Mouse (Mus musculus): Measurements from ENCODE around the gene Kxd1.

Kxd1 gene

DNA sequence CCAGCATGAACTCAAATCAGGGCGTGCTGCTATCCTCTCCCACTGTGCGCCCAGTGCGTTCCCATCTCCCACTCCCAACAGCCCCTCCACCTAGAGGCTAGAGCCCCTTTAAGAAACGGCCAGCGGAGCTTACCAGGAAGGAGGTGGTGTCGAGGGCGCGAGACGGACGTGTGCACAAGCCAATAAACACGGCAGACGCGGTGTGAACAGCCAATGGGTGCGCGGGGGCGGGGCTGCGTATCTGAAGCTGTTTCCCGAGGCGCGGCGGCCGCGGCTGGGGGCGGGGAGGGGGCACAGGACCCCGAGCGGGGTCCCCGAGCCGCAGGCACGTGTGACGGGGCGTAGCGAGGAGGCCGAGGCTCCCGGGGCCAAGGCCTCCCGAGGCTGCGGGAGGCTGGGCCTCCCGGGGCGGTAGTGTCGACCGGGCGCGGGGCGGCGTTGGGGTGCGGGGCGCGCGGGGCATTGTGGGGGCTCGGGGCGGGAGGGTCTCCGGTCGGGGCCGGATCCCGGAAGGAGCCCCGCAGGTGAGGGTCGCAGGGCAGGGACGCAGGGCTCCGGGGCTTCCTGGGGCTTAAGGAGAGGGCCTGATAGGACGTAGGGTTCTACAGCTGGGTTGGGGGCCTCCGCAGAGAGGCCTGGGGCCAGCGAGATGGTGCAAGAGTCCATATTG, at the start of gene Kxd1, which contains the start of gene Fkbp8:
Kxd1 (minus strand) TSS at position 445 of the 670 bp plus-strand sequence.
Fkbp8 (plus strand) TSS at position 213 of the 670 bp plus-strand sequence.
- H3K4me1 ChIP-seq (replicated peaks; ENCODE audit: low read depth, low read length): peaks cover 68% of the 10 kb centered on the region
- H3K4me3 ChIP-seq (replicated peaks; ENCODE audit: low read length): peak within 1 kb of the TSS; percentile 84

DNA sequence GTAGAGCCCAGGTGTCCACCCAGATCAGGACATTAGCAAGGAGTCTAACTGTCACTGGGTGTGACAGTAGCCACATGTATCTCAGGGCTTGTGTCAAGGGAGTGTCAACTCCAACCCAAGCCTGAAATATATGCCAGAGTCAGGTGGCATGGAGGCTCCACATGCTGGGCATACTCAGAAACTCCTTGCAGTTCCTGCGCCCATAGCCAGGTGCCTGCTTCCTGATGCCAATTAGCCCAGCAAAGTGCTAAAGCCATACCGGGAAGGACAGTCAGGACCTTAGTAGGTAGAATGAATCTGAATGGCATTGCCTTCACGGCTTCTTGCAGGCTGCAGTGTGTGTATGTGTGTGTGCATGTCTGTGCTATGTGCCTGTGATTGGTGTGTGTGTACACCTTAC, 49.5 kb upstream of the Kxd1 start:
- H3K4me1 ChIP-seq (replicated peaks; ENCODE audit: low read depth, low read length): peaks cover 18% of the 10 kb centered on the region
- peaks cover 83% of the 10 kb centered on the region for H3K36me3 ChIP-seq (ENCODE audit: insufficient read depth, low read length)
- H3K9me3 ChIP-seq (ENCODE audit: low read length): no peaks in the 10 kb centered on the region
- TF ChIP-seq CTCF (conservative IDR thresholded peaks at IDR 0.05; ENCODE audit: low read length): no peak
- no peak for TF ChIP-seq POU5F1 (IDR thresholded peaks at IDR 0.05; ENCODE audit: borderline replicate concordance, low read length)
- TF ChIP-seq NANOG (IDR thresholded peaks at IDR 0.05; ENCODE audit: borderline replicate concordance, low read length): no peak
- H3K27me3 ChIP-seq (ENCODE audit: insufficient read depth, low read length): no peaks in the 10 kb centered on the region
- no peak overlapping the region for H3K4me3 ChIP-seq (replicated peaks; ENCODE audit: low read length)

More for the DNA sequence above, at the start of gene Kxd1, which contains the start of gene Fkbp8:
- Histone ChIP-seq H3K27me3 (ENCODE audit: insufficient read depth, low read length) (no peaks in the 10 kb centered on the region), H3K9me3 (ENCODE audit: low read length) (no peaks in the 10 kb centered on the region), H3K36me3 (ENCODE audit: insufficient read depth, low read length) (peaks cover 37% of the 10 kb centered on the region)
- TF ChIP-seq CTCF (conservative IDR thresholded peaks at IDR 0.05; ENCODE audit: low read length): no peak
- TF ChIP-seq POU5F1 (IDR thresholded peaks at IDR 0.05; ENCODE audit: borderline replicate concordance, low read length): no peak
- TF ChIP-seq NANOG (IDR thresholded peaks at IDR 0.05; ENCODE audit: borderline replicate concordance, low read length): no peak

DNA sequence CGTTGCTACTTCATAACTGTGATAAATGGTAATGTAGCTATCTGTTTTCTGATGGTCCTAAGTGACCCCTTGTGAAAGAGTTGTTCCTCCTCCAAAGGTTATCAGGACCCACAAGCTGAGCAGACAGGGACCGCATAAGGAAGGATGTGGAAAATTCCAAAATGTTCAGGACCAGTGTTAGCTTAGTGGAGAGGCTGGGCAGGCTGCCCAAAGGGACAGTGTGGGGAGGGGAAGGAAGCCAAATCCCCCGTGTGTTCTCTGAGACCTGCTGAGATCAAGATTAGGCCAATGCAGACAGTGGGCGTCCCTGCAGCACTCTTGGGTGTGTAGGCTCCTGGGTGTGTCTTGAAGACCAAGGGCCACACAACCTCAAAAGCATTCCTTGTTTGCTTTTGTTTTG, 47.2 kb upstream of the Kxd1 start:
- Histone ChIP-seq H3K27me3 (ENCODE audit: insufficient read depth, low read length) (no peaks in the 10 kb centered on the region), H3K4me1 (replicated peaks; ENCODE audit: low read depth, low read length) (peaks cover 31% of the 10 kb centered on the region), H3K36me3 (ENCODE audit: insufficient read depth, low read length) (peaks cover 73% of the 10 kb centered on the region), H3K4me3 (replicated peaks; ENCODE audit: low read length) (no peak overlapping the region), H3K9me3 (ENCODE audit: low read length) (no peaks in the 10 kb centered on the region)
- TF ChIP-seq CTCF (conservative IDR thresholded peaks at IDR 0.05; ENCODE audit: low read length) (no peak), POU5F1 (IDR thresholded peaks at IDR 0.05; ENCODE audit: borderline replicate concordance, low read length) (no peak), NANOG (IDR thresholded peaks at IDR 0.05; ENCODE audit: borderline replicate concordance, low read length) (no peak)

DNA sequence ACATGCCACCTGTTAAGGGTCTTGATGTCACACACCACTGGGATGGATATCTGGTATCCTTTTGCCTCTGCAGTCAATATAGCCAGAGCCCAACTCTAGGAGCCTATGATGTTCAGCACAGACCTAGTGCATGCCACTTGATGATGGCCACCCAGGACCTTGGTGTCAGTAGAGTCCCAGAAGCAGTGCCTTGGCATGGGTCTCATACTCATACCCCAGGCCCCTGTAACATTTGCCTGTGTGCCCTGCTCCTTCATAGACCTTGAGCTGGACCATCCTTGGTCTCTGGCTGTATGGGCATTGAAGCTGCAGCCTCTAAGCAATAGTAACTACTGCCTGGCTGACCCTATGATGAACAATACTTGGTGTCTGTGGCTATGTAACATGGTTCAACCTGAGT, 46.5 kb upstream of the Kxd1 start:
- H3K4me1 ChIP-seq (replicated peaks; ENCODE audit: low read depth, low read length): peaks cover 37% of the 10 kb centered on the region
- H3K27me3 ChIP-seq (ENCODE audit: insufficient read depth, low read length): no peaks in the 10 kb centered on the region
- H3K9me3 ChIP-seq (ENCODE audit: low read length): no peaks in the 10 kb centered on the region
- peaks cover 77% of the 10 kb centered on the region for H3K36me3 ChIP-seq (ENCODE audit: insufficient read depth, low read length)
- no peak overlapping the region for H3K4me3 ChIP-seq (replicated peaks; ENCODE audit: low read length)
- no peak for TF ChIP-seq NANOG (IDR thresholded peaks at IDR 0.05; ENCODE audit: borderline replicate concordance, low read length)
- no peak for TF ChIP-seq POU5F1 (IDR thresholded peaks at IDR 0.05; ENCODE audit: borderline replicate concordance, low read length)
- no peak for TF ChIP-seq CTCF (conservative IDR thresholded peaks at IDR 0.05; ENCODE audit: low read length)

DNA sequence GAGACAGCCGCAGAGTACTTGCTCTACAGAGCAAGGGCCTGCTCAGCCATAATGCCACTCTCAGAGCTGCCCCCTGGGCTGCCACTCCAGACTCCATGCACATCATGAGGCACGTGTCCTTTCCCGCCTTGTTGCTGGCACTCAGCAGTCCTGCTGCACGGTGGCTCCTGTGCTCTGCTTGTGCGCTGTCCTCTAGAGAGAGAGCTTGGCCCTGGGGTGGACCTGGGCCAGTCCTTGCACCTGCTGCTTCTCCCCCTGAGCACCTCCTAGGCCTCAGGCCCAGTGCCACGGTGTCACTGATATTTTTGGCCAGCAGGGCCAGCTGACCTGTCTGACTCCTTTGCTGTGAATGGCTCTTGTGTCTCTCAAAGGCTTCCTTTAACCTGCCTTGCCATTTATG, 43.2 kb upstream of the Kxd1 start:
- peaks cover 54% of the 10 kb centered on the region for H3K36me3 ChIP-seq (ENCODE audit: insufficient read depth, low read length)
- TF ChIP-seq POU5F1 (IDR thresholded peaks at IDR 0.05; ENCODE audit: borderline replicate concordance, low read length) (no peak), NANOG (IDR thresholded peaks at IDR 0.05; ENCODE audit: borderline replicate concordance, low read length) (no peak), CTCF (conservative IDR thresholded peaks at IDR 0.05; ENCODE audit: low read length) (no peak)
- H3K4me1 ChIP-seq (replicated peaks; ENCODE audit: low read depth, low read length): peaks cover 43% of the 10 kb centered on the region
- H3K9me3 ChIP-seq (ENCODE audit: low read length): no peaks in the 10 kb centered on the region
- no peaks in the 10 kb centered on the region for H3K27me3 ChIP-seq (ENCODE audit: insufficient read depth, low read length)
- no peak overlapping the region for H3K4me3 ChIP-seq (replicated peaks; ENCODE audit: low read length)

DNA sequence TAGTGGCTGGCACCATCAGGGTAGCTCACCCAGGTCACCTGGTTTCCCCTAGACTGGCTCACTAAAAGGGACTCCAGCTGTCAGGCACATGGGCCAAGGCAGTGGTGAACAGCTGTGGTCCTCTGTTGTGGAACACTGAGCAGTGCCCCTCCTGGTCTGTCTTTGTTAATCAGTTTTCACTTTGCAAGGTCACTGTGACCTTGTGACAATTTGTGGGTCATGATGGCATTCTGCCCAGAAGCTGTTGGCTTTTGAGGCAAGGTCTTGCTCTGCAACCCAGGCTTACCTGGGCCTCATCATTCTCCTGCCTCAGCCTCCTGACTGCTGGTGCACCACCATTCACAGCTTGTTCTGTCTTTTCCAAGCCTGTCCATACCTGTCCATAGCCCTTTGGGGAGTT, 42.6 kb upstream of the Kxd1 start:
- peaks cover 54% of the 10 kb centered on the region for H3K36me3 ChIP-seq (ENCODE audit: insufficient read depth, low read length)
- no peak overlapping the region for H3K4me3 ChIP-seq (replicated peaks; ENCODE audit: low read length)
- no peaks in the 10 kb centered on the region for H3K27me3 ChIP-seq (ENCODE audit: insufficient read depth, low read length)
- peaks cover 47% of the 10 kb centered on the region for H3K4me1 ChIP-seq (replicated peaks; ENCODE audit: low read depth, low read length)
- no peaks in the 10 kb centered on the region for H3K9me3 ChIP-seq (ENCODE audit: low read length)
- TF ChIP-seq NANOG (IDR thresholded peaks at IDR 0.05; ENCODE audit: borderline replicate concordance, low read length) (no peak), POU5F1 (IDR thresholded peaks at IDR 0.05; ENCODE audit: borderline replicate concordance, low read length) (no peak), CTCF (conservative IDR thresholded peaks at IDR 0.05; ENCODE audit: low read length) (no peak)

DNA sequence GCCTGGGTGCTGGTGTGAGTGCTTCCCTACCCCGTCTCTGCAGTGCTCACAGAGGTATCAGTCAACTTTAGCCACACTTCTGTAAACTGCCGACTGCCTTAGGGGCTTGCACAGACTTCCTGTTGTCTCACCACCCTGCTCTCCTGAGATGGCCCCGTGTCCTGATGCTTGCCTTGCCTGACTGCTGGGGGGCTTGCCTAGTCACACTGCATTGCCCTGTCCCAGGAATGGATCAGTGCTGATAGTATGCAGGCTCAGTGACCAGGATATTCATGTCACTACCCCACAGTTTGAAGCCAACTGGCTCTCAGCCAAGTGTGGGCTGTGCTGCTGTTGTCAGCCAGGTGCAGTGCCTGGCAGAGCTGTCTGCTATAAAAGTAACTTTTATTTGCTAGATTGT, 37.8 kb upstream of the Kxd1 start:
- Histone ChIP-seq H3K4me3 (replicated peaks; ENCODE audit: low read length) (no peak overlapping the region), H3K4me1 (replicated peaks; ENCODE audit: low read depth, low read length) (peaks cover 79% of the 10 kb centered on the region), H3K9me3 (ENCODE audit: low read length) (no peaks in the 10 kb centered on the region), H3K36me3 (ENCODE audit: insufficient read depth, low read length) (peaks cover 38% of the 10 kb centered on the region; the same call in 1 of the 2 replicates), H3K27me3 (ENCODE audit: insufficient read depth, low read length) (no peaks in the 10 kb centered on the region)
- TF ChIP-seq NANOG (IDR thresholded peaks at IDR 0.05; ENCODE audit: borderline replicate concordance, low read length): no peak
- TF ChIP-seq CTCF (conservative IDR thresholded peaks at IDR 0.05; ENCODE audit: low read length): no peak
- TF ChIP-seq POU5F1 (IDR thresholded peaks at IDR 0.05; ENCODE audit: borderline replicate concordance, low read length): no peak

DNA sequence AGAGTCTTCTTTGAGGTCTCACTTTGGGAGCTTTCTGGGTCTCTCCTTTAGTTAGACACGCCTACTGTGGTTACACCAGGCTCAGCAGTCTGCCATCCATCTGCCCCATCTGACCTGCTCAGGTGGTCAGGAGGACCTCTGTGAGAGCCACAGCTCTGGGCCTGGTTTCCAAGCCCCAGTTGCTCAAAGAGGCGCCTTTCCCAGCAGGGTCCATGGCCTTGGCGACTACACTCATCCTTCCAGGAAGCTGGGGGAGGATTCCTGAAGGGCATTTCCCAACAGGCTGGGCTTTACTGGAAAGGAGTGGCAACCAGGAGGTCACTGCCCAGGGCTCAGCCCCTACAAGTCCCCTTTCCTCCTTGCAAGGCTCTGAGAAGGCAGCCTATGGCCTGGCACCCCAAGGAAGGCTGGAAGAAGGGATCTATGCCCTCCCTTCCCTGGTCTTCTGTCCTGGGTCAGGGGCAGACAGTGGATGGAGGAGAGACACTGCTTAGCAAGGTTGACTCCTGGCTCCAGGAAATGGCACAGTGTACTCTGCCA, 37.0 kb upstream of the Kxd1 start:
- Histone ChIP-seq H3K27me3 (ENCODE audit: insufficient read depth, low read length) (no peaks in the 10 kb centered on the region), H3K9me3 (ENCODE audit: low read length) (no peaks in the 10 kb centered on the region), H3K4me3 (replicated peaks; ENCODE audit: low read length) (no peak overlapping the region), H3K36me3 (ENCODE audit: insufficient read depth, low read length) (peaks cover 38% of the 10 kb centered on the region), H3K4me1 (replicated peaks; ENCODE audit: low read depth, low read length) (peaks cover 79% of the 10 kb centered on the region)
- TF ChIP-seq NANOG (IDR thresholded peaks at IDR 0.05; ENCODE audit: borderline replicate concordance, low read length) (no peak), CTCF (conservative IDR thresholded peaks at IDR 0.05; ENCODE audit: low read length) (no peak), POU5F1 (IDR thresholded peaks at IDR 0.05; ENCODE audit: borderline replicate concordance, low read length) (no peak)
